Mouse (Mus musculus): ENCODE data around the gene Slc44a4. TPM values are rescaled to one million over a fixed set of nuclear protein-coding genes. Genes with fewer than 3 reads are reported as not detected.
"Not testable (repeated sequence)": the region's sequence is repeated elsewhere in the genome, so short reads cannot be mapped to it uniquely, and the experiment has no call there.

Slc44a4 gene
- polyA plus RNA-seq, 1 experiment from 2014 or later, result 0.41 TPM

- no peaks in the 10 kb centered on the region for H3K9me3 ChIP-seq
- no peak overlapping the region for H3K27ac ChIP-seq
- H3K27me3 ChIP-seq (ENCODE audit: insufficient read depth, poor library complexity, severe bottlenecking), result peaks cover 33% of the 10 kb centered on the region; the same call in 1 of the 2 replicates
- no peak for DNase-seq (ENCODE audit: low spot score)
- H3K36me3 ChIP-seq, result no peaks in the 10 kb centered on the region
- H3K4me1 ChIP-seq, result peaks cover 7% of the 10 kb centered on the region
- no peak overlapping the region for H3K4me3 ChIP-seq
Observed at GRCm38 (mm10) chr17:34960702-34961493, 46.6 kb downstream of the Slc44a4 start.

- H3K4me3 ChIP-seq, result no peak overlapping the region
Observed at GRCm38 (mm10) chr17:34962125-34962524, 47.9 kb downstream of the Slc44a4 start.

GRCm38 (mm10) chr17:34962841-34963240 is 48.6 kb downstream of the Slc44a4 start:
- DNase-seq (ENCODE audit: low spot score), result no peak
- 68% methylated on average over 1 of the region's 1 CpGs for WGBS
- H3K4me3 ChIP-seq, result no peak overlapping the region
- H3K27ac ChIP-seq, result no peak overlapping the region
- no peaks in the 10 kb centered on the region for H3K36me3 ChIP-seq
- peaks cover 12% of the 10 kb centered on the region for H3K4me1 ChIP-seq
- H3K27me3 ChIP-seq (ENCODE audit: insufficient read depth, poor library complexity, severe bottlenecking), result peaks cover 44% of the 10 kb centered on the region
- no peaks in the 10 kb centered on the region for H3K9me3 ChIP-seq

More at GRCm38 (mm10) chr17:34962125-34962524, 47.9 kb downstream of the Slc44a4 start:
- Histone ChIP-seq H3K4me1 (peaks cover 7% of the 10 kb centered on the region), H3K36me3 (no peaks in the 10 kb centered on the region), H3K9me3 (no peaks in the 10 kb centered on the region), H3K27me3 (ENCODE audit: insufficient read depth, poor library complexity, severe bottlenecking) (peaks cover 37% of the 10 kb centered on the region; the same call in 1 of the 2 replicates), H3K27ac (no peak overlapping the region)
- DNase-seq (ENCODE audit: low spot score), result no peak
- 22% methylated on average over 3 of the region's 3 CpGs for WGBS

GRCm38 (mm10) chr17:34964640-34965049 is 50.4 kb downstream of the Slc44a4 start:
- H3K4me3 ChIP-seq, result no peak overlapping the region
- H3K27me3 ChIP-seq (ENCODE audit: insufficient read depth, poor library complexity, severe bottlenecking), result peaks cover 62% of the 10 kb centered on the region
- H3K4me1 ChIP-seq, result peaks cover 12% of the 10 kb centered on the region
- no peaks in the 10 kb centered on the region for H3K36me3 ChIP-seq
- H3K27ac ChIP-seq, result 0 out of 2 replicates have a peak overlapping the region, but pooled peaks have one; percentile 3
- no peaks in the 10 kb centered on the region for H3K9me3 ChIP-seq
- 11% methylated on average over 1 of the region's 1 CpGs for WGBS
- DNase-seq (ENCODE audit: low spot score), result no peak

GRCm38 (mm10) chr17:34965627-34966026 is 51.4 kb downstream of the Slc44a4 start:
- no peak for DNase-seq (ENCODE audit: low spot score)
- peaks cover 66% of the 10 kb centered on the region for H3K27me3 ChIP-seq (ENCODE audit: insufficient read depth, poor library complexity, severe bottlenecking)
- WGBS, result 56% methylated on average over 5 of the region's 5 CpGs
- H3K9me3 ChIP-seq, result no peaks in the 10 kb centered on the region
- H3K27ac ChIP-seq, result no peak overlapping the region
- peaks cover 6% of the 10 kb centered on the region; the same call in 1 of the 2 replicates for H3K4me1 ChIP-seq
- no peaks in the 10 kb centered on the region for H3K36me3 ChIP-seq
- no peak overlapping the region for H3K4me3 ChIP-seq

- H3K36me3 ChIP-seq; H3K27ac ChIP-seq; H3K9me3 ChIP-seq; H3K4me3 ChIP-seq; DNase-seq (ENCODE audit: low spot score): not testable (repeated sequence)
- H3K4me1 ChIP-seq, result peaks cover 15% of the 10 kb centered on the region
- WGBS, result 63% methylated on average over 7 of the region's 11 CpGs
- H3K27me3 ChIP-seq (ENCODE audit: insufficient read depth, poor library complexity, severe bottlenecking), result peaks cover 44% of the 10 kb centered on the region
Observed at GRCm38 (mm10) chr17:34969822-34970221, 55.6 kb downstream of the Slc44a4 start, which contains the start of gene Gm20481. Gene Gm20481, plus strand, starts transcription at chr17:34969912.

GRCm38 (mm10) chr17:34970850-34971249 is 56.6 kb downstream of the Slc44a4 start:
- Histone ChIP-seq H3K27me3 (ENCODE audit: insufficient read depth, poor library complexity, severe bottlenecking) (peaks cover 42% of the 10 kb centered on the region), H3K4me1 (peaks cover 15% of the 10 kb centered on the region)
- H3K9me3 ChIP-seq; H3K27ac ChIP-seq; DNase-seq (ENCODE audit: low spot score); H3K4me3 ChIP-seq; H3K36me3 ChIP-seq: not testable (repeated sequence)
- WGBS, result 30% methylated on average over 19 of the region's 37 CpGs

GRCm38 (mm10) chr17:34971694-34972068 is 57.4 kb downstream of the Slc44a4 start:
- 3% methylated on average over 28 of the region's 43 CpGs for WGBS
- not testable (repeated sequence) for DNase-seq (ENCODE audit: low spot score); H3K36me3 ChIP-seq; H3K9me3 ChIP-seq; H3K27ac ChIP-seq
- Histone ChIP-seq H3K4me3 (peak overlapping the region; percentile 62), H3K4me1 (peaks cover 15% of the 10 kb centered on the region), H3K27me3 (ENCODE audit: insufficient read depth, poor library complexity, severe bottlenecking) (peaks cover 36% of the 10 kb centered on the region)

- DNase-seq (ENCODE audit: low spot score), result peak; percentile 91
- H3K4me3 ChIP-seq, result peak within 1 kb of the TSS; percentile 62
- H3K9me3 ChIP-seq, H3K36me3 ChIP-seq: not testable (repeated sequence)
- peak within 1 kb of the TSS; percentile 87 for H3K27ac ChIP-seq
- 1% methylated on average over 30 of the region's 33 CpGs for whole genome bisulfite sequencing
- H3K4me1 ChIP-seq, result peaks cover 14% of the 10 kb centered on the region
- H3K27me3 ChIP-seq (ENCODE audit: insufficient read depth, poor library complexity, severe bottlenecking), result peaks cover 31% of the 10 kb centered on the region
Observed at GRCm38 (mm10) chr17:34972069-34972749, 57.9 kb downstream of the Slc44a4 start, which contains the start of the genes Hspa1a and Hspa1l. Gene Hspa1a, minus strand, starts transcription at chr17:34972156. Gene Hspa1l, plus strand, starts transcription at chr17:34972703.

GRCm38 (mm10) chr17:34975581-34976492 is 61.6 kb downstream of the Slc44a4 start:
- Histone ChIP-seq H3K4me1 (peaks cover 11% of the 10 kb centered on the region), H3K27me3 (ENCODE audit: insufficient read depth, poor library complexity, severe bottlenecking) (peaks cover 4% of the 10 kb centered on the region; the same call in 1 of the 2 replicates), H3K9me3 (no peaks in the 10 kb centered on the region), H3K36me3 (peaks cover 6% of the 10 kb centered on the region; the same call in 1 of the 2 replicates), H3K27ac (no peak overlapping the region), H3K4me3 (no peak overlapping the region)
- no peak for DNase-seq (ENCODE audit: low spot score)
- WGBS, result 73% methylated on average over 3 of the region's 3 CpGs

- Histone ChIP-seq H3K4me3 (no peak overlapping the region), H3K4me1 (peaks cover 13% of the 10 kb centered on the region), H3K36me3 (peaks cover 6% of the 10 kb centered on the region; the same call in 1 of the 2 replicates), H3K9me3 (no peaks in the 10 kb centered on the region), H3K27me3 (ENCODE audit: insufficient read depth, poor library complexity, severe bottlenecking) (peaks cover 4% of the 10 kb centered on the region; the same call in 1 of the 2 replicates), H3K27ac (no peak overlapping the region)
- DNase-seq (ENCODE audit: low spot score), result no peak
- WGBS, result 94% methylated on average over 20 of the region's 20 CpGs
Observed at GRCm38 (mm10) chr17:34977000-34977399, 62.7 kb downstream of the Slc44a4 start.

GRCm38 (mm10) chr17:34978239-34978638 is 64.0 kb downstream of the Slc44a4 start:
- no peak for DNase-seq (ENCODE audit: low spot score)
- H3K4me1 ChIP-seq, result peaks cover 10% of the 10 kb centered on the region; the same call in 1 of the 2 replicates
- 79% methylated on average over 27 of the region's 27 CpGs for WGBS
- H3K27ac ChIP-seq, result no peak overlapping the region
- peaks cover 4% of the 10 kb centered on the region; the same call in 1 of the 2 replicates for H3K27me3 ChIP-seq (ENCODE audit: insufficient read depth, poor library complexity, severe bottlenecking)
- H3K36me3 ChIP-seq, result peaks cover 6% of the 10 kb centered on the region; the same call in 1 of the 2 replicates
- H3K9me3 ChIP-seq, result no peaks in the 10 kb centered on the region
- no peak overlapping the region for H3K4me3 ChIP-seq
